Mouse (Mus musculus) right cerebral cortex, adult 2 months (tissue): ENCODE data around the gene Padi4.

Experiments
- DNase-seq, 2 experiments: peaks; one replicate each; pipeline ENCODE4 v3.0.0; 2021 to 2022; ENCODE audit warnings: low spot score in 2 of 2

Padi4 gene

DNA sequence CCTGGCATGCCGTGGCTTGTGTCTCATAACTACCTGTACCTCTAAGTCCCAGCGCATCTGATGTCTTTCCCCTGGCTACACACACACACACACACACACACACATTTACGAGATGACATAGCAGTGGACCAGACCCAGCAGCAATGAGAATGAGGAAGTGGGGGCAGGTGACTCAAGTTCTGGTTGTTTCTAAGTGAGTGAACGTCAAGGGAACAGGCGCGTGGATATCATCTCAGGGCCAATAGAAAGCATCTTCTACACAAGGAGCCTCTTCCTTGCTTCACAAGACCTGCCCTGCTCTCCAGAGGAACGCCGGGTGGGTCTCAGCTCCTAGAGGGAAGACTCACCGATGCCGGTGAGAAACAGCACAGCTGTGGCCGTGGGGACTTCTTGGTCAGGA is 33.4 kb downstream of the Padi4 start:
- DNase-seq = no peak

DNA sequence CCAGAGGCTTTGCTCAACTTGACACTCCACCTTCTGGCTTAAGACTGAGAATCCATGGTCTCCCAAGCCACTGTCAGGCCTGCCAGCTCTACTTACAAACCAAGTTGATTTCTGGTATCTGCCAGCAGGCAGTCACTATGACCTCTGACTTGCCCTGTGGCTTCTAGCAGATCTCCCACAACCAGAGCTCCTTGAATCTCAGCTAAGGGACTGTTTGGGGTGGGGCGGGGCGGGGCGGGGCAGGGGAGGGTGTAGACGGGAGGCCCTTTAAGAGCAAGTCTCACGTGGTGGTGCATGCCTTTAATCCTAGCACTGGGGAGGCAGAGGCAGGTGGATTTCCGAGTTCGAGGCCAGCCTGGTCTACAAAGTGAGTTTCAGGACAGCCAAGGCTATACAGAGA is 41.2 kb downstream of the Padi4 start:
- DNase-seq = no peak

DNA sequence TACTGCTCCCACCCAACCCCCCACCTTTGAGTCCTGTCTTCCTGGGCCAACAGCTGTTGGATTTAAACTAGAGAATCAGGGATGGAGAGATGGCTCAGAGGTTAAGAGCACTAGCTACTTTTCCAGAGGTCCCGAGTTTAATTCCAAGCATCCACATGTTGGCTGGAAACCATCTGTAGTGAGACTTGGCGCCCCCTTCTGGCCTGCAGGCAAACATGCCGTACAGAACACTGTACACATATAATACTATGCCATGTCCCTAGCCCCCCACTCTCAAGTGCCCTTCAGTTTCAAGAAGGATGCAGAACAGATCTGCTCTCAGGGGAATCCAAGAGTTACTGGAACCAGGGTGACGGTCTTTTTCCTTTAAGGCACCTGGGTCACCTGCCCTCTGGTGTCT is 42.4 kb downstream of the Padi4 start:
- DNase-seq = no peak

DNA sequence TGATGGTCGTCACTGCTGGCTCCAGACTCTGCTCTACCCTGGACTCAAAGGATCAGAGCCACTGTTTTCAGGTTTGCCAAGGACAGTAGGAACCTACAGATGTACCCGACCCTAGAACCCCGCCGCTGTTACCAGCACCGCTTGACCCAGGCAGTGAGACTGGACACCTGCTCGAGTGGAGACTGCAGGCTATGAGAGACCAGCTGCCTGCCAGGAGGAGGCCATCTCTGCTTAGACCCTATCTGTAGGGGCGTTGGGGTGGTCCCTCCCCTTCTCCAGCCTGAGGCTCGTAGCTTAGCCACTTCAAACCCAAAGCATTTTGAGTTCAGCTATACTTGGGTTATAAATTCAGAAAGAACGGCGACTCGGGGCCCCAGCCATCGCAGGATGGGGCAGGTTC is 47.1 kb downstream of the Padi4 start:
- no peak for DNase-seq

DNA sequence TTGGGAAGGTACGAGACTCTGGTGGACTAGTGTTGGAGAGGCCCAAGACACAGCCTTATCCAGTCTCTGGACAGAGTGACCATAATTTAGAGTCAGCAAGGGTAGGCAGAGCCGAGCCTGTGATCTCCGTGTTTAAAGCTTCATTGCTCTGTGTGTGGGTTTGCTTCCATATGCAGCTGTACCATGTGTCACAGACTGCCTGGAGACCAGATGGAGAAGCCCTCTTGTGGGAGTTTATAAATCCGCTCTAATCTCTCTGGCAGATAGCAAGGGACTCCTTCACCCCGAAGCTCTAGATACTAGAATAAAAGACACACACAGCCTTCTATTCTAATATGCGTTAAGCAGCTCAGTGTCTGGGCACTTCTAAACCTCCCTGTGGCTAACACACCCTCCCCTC is 49.3 kb downstream of the Padi4 start:
- DNase-seq = peak; percentile 47 to 60

DNA sequence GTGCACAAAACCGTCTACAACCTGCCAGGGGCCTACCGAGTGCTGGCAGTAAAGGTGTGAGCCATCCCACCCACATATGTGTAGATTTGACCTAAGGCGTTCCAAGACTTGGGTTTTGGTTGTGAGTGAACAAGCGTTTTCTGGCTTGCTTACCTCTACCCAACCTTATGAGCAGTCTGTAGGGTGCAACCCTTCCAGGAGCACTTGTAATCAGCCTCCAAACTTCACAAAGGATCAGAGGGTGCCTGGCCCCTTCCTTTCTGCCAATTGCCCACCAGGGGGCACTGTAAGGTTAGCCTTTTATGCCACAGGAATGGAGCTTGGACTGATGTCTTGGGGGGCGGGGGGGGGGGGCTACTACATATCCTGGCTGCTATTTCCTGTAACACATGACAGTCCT is 50.2 kb downstream of the Padi4 start:
- DNase-seq = no peak

DNA sequence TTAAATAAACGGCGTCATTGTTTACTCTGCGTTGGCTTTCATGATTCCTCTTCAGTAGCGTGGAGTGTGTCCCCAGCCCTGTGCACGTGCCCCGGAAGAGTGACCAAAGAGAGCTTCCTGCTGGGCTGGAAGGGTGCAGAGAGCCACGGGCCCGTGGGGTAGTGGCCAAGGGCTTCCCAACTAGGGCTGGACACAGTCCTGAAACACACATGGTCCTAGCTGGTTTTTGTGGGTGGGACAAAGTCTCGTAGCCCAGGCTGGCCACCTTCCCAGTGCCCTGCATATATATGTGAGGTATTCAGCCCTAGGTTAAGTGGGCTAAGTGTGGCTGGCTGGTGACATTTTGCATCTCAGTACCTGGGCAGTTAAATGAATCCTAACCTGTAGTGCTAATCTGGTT is 50.8 kb downstream of the Padi4 start:
- no peak for DNase-seq

DNA sequence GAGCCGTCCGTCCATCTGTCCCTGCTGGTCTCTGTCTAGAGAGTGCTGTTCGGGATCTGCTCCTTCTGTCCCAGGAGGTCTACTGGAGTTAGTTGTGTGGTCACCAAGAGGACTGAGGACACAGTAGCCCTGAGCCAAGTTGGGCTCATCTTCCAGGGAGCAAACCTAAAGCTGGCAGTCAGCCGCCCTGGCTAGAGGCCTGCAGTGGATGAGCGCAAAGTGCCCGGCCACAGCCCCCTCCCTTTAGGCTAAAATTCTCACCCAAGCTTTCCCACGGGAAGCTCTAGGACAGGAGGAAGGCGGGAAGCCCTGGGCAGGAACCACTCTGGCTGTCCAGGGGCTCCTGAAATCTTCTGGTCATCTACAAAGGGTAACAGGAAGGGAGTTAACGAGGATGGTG is 51.3 kb downstream of the Padi4 start:
- no peak for DNase-seq

DNA sequence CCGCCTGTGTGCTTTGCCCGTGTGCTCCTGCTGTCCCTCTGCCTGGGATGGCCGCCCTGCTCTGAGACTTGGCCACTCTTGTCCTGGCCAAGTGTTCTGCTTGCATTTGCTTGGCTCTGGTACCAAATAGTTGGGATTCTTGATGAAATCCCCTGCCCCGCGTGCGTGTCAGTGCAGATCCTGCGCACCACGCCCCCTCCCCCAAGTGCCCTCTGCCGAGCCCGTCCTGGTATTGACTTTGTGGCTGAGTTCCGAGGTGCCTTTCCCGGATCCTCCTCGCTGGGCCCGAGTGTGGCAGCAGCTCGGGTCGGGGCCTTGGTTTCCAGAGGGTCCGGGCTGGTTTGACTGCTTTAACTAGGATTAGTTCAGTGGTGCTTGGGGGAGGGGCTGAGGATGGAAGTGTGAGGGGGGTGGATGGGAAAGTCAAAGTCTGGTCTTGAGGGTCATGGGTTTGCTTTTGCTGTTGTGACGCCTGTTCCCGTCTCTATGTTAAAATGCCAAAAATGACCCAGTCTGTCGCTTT is 52.0 kb downstream of the Padi4 start:
- DNase-seq = no peak

DNA sequence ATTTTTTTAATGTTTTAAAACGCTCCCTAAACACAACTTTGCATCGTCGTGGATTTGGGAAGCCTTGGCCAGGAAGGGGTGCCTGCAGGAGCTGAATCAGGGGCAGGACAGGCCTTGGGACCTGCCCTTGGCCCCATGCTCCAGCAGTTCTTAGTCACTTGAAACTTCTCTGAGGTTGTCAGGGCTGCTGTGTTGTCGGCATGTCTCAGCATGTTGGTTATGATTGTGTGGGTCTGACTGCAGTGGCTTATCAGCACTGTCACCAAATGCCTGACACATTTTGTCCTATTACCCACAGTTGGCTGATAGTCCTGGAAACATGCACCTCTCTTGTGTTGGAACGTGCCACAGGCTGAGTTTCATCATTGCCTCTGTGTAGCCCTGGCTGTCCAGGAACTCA is 53.9 kb downstream of the Padi4 start:
- no peak for DNase-seq

DNA sequence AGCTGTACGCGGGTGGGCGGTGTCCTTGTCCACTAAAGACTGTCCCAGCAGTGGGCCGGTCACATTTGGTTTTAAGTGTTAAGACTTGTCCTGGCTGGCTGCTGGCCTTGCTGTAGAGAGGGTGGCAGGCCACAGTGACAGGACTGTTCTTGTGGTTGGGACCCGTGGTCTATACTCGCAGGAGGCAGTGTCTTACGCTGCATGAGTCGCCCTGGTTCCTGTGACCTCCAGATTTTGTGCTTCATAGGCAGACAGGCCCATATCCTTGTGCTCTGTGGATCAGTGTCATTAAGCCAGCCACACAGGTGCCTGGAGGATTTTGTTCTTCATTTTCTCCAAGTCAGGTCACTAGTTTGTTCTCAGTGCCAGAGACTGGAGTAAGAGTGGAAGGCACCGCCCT is 55.6 kb downstream of the Padi4 start:
- DNase-seq = no peak

DNA sequence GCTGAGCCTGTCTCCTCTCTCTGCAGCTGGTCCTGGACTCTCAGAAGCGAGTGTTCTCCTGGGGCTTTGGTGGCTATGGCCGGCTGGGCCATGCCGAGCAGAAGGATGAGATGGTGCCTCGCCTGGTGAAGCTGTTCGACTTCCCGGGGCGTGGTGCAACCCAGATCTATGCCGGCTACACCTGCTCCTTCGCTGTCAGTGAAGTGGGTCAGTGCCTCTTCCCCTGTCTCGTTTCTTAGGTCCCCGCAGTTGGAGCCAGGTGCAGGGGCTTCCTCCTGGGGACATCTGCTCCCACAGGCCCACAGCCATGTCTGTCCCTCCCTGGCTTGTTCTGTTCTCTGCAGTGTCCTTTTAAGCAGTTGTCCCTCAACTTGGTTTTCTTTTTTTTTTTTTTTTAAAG is 57.0 kb downstream of the Padi4 start:
- DNase-seq = no peak

DNA sequence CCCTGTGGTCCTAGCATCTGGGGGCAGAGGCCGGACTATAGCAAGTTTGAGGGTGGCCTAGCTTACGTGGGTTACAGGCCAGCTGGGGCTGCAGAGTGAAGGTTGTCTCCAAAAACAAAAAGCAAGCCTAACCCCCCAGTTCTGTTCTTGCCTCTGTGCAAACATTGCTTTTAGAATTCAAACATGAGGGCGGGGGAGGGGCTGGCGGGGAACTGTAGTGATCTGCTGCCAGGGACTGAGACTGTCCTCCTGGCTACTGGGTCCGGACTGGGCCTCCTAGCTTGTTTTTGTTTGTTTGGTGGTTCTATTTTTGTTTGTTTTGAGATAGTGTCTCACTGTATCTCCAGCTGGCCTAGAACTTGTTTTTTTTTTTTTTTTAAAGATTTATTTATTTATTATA is 59.5 kb downstream of the Padi4 start:
- no peak for DNase-seq

DNA sequence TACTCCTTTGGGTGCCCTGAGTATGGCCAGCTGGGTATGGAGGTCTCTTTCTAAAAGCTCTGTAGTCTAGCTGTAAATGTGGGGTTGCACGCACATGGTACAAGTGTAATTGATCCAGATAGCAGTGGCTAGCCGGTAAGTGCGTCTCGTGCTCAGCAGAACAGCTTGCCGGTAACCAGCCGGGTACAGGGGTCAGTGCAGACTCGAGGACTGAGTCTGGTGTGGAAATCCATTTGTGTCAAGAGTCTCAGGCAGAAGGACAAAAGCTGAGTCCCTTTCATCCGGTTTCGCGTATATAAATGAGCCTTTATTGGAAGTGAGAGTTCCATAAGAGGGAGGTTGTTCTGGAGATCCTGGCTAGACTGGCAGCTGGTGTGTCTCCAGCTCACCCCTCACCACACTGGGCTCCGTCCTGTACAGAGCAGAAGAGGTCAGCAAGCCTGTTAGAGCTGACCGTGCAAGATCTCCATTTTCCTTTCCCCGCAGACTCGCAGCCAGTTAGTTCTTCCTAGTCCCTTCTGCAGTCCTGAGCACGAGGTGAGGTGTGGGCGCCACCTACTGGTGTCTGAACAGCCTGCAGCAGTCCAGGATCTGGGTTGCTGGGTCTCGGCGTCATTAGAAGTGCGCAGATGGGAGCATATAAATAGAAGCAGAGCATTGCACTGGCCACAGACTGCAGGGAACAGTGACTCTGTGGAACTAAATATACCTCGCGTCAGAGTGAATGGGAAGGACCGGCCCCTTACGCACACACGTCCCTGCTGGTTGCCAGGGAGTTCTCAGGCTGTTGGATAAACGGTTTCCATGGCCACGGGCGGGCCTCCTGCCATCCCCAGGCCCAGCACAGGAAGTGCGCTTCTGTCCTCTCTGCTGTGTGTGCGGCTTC is 60.3 kb downstream of the Padi4 start:
- DNase-seq = peak; percentile 99

DNA sequence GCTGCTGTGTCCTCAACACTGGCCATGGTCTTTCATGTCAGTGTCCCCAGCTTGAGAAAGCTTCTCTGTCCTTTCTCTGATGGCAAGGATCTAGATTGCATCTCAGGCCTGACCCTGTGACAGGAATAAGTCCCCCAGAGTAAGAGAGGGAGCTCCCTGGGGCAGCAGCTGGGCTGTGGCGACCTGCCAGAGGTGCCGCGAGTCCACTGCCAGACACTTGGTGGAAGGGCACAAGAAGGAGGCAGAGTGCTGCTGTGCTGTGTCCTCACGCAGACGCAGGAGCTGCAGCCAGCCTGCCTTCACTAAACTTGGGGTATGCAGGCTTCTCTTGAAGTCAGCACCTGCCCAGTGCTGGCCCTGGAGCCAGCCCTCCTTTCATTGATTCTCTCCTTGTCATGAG is 62.7 kb downstream of the Padi4 start:
- DNase-seq = no peak

DNA sequence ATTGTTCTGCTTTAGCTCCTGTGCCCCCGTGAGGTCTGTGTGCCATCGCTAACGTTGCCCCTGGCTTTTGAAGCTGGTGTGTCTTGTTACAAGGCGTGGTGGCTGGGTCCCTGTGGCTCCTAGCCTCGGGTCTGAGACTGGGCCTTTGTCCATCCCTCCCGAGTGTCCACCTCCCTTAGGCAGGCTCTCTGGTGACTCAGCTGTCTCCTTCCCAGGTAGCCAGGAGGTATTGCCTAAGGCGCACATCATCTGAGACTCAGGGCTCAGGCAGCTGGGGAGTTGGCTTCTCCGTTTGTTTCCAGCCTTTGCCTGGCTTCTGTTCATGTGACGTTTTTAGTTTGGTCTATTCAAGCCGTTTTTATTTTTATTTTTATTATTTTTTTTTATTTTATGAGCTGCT is 63.3 kb downstream of the Padi4 start:
- no peak for DNase-seq

DNA sequence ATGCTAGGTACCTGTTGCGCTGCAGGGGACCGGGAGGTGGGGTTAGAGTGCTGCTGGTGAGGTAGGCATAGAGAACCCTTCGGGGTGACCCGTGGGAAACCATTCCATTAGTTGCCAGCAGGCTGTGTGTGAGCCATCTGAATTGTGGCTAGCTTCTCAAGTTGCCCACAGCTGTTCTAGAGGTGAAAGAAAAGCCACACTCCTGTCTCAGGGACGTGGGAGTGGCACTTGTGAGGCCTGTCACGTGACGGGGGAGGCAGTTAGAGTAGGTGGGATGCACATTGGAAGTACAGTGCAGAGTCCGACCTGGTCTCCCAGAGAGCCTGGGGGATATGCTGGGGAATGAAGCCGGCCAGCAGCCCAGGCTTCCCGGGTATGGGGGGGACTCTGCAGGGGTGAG is 64.4 kb downstream of the Padi4 start:
- DNase-seq = no peak

DNA sequence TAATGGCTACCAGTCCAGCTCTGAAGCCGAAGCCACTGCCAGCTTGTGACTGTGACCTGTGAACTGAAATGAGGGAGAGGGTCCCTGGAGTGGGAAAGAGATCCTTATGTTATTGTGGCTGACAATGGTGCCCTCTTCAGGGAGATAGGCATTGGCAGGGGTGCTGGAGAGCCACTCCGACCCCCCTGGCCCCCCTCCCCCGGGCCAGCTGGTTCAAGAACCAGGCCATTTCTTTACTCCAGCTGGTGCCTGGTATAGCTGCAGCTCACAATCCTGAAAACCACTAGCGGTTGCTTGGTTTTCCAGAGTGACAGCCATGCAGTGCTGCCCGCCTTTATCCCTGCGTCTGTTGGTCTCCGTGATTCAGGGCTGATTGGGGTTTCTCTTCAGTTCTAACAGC is 64.9 kb downstream of the Padi4 start:
- no peak for DNase-seq

DNA sequence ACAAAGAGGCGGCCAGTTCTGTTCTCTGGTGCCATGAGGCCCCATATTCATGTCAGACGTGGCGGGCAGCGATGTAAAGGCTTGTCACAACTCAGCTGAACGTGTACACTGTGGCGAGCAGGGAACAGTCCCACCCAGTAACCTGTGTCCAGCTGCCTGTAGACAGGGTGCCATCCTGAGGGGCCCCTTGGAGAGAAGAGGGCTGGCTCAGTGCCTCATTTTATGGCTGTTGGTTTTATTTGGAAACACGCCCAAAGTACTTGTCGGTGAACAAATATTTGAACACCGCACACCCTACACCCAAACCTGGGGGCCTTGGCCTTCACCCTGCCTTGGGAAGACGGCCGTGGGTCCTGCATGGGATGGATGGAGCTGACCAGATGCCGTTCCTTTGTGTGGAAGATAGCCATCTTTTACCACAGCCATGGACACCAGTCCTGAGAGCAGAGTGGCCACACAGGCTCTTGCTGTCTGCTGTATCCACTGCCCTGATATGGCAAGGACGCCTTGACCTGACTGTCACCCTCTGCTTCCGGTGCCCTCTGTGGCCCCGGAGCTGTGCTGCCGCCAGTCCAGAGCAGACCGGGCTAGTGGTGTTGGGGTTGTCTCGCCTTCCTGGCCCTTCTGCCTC is 65.6 kb downstream of the Padi4 start:
- DNase-seq = no peak

DNA sequence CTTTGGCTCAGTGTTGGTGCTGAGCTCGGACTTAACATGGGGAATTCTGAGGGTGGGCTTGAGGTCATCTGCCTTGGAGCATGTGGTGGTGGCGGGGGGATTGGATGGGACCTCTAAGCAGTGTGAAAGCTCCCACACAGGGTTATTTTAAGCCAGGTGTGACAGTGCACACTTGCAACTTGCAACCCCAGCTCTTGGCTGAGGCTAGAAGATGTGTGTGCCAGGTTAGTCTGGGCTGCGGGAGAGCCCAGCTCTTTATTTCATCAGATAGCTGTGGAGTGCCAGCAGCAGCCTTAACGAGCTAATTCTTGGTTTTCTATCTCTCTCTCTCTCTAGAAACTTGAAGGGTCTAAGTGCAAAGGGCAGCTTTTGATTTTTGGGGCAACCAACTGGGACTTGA is 66.4 kb downstream of the Padi4 start:
- DNase-seq = no peak

DNA sequence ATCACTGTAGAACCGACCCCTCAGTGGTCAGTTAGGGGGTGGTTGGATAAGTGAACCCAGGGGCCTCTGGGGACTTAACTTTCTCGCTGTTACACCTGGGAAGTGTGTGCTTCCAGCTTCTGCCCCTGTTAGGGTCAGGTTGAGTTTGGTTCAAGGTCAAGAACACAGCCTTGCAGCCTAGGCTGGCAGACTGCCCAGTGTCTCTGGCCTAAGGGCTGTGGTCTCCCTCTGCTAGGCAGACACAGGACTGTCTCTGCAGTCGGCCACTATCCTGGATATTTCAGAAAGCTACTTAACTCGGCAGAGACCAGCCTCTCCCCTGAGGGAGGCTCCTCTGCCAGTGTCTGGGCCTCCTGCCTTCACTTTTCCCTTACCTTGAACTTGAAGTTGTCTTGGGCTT is 69.9 kb downstream of the Padi4 start:
- no peak for DNase-seq

DNA sequence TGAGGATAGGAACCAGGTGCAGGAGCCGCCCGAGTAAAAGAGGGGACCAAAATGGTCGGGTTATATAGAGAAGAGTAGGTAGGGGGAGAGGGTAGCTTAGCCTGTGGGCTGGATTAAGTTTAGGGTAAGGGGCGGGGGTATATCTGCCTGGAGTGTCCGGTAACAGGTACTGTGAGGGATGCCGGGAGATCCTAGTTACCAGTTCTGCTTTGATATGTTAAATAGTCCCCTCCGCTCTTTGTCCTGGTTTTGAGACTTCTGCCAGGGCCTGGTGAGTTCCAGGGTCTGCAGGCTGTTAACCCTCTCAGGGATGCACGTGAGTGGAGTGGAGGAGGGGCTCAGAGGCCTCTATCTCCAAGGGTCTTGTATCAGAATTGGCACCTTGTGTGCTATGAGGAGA is 70.4 kb downstream of the Padi4 start:
- DNase-seq = no peak

DNA sequence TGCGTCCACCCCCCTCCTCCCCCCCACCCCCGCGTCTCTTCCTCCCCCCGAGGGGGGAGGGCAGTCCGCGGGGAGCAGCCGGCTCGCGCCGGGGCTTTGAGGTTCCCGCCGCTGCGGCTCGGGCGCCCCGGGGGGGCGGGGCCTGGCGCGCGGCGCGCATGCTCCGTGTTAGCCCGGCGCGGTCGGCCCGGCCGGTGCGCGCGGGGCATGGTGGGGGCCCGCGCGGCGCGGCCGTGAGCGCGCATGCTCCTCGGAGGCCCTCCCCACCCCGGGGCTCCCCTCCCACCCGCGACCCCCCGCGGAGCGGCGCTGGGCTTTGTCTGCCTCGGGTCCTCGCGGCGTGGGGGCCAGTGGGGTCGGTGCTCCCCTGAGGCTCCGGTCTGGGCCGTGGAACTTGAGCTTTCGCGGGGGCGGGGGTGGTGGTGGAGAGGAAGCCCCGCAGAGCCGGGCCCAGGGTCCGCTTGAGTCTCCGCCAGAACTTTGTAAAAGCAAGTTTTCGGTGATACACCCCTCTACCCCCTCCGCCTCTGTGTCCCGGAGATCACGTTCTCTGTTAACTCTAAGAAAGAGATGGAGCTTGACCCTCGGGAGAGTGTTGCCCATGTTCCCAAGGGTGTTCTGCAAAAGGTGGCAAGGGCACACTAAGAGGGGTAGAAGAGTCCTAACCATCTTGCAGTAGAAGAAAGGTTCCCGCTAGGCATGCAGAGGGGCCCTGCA is 71.3 kb downstream of the Padi4 start:
- peak; percentile 68 to 69 for DNase-seq
